Mouse (Mus musculus) G1E (cell line): Measurements from ENCODE around the gene Cwc22.

Source experiments
- CTCF ChIP-seq: IDR thresholded peaks from 2 replicates; pipeline ENCODE4 v1.5.1; 2012; ENCODE audit warnings: low read depth, low read length, inconsistent platforms, mixed read lengths
- GATA1 ChIP-seq: IDR thresholded peaks from 2 replicates; pipeline ENCODE4 v1.6.1; 2012; ENCODE audit warnings: borderline replicate concordance, low read length, inconsistent platforms, mixed read lengths
- GATA2 ChIP-seq: IDR thresholded peaks from 2 replicates; pipeline ENCODE4 v1.6.1; 2012; ENCODE audit warnings: low read depth, low read length, inconsistent platforms, borderline replicate concordance
- TAL1 ChIP-seq: conservative IDR thresholded peaks from 2 replicates; pipeline ENCODE4 v1.6.1; 2012; ENCODE audit warnings: low read depth, low read length, inconsistent platforms, mixed read lengths

GRCm38 (mm10) chr2:77947161-77947870 is 1.1 kb upstream of the Cwc22 start:
- TF ChIP-seq TAL1 (no peak), GATA2 (no peak), CTCF (no peak), GATA1 (no peak)
